Mouse (Mus musculus): Measurements from ENCODE around the gene Nol11. TPM values are rescaled to one million over a fixed set of nuclear protein-coding genes. Genes with fewer than 3 reads are reported as not detected.

Gene Nol11
- total RNA-seq (2021) = 10 to 100 TPM; 18.3 to 18.6 TPM
- 8.2 and 13.9 TPM in 2 replicates for polyA plus RNA-seq (2012; rRNA removed)
- long read RNA-seq, transcript Nol11-201 (18 exons, 3,158 nt) = major isoform, 40 of 41 reads
- long read RNA-seq, partial matches to known transcripts = 1 of 41 reads
- long read RNA-seq, other reads (novel, unspliced or antisense) = 0 of 41 reads

DNA sequence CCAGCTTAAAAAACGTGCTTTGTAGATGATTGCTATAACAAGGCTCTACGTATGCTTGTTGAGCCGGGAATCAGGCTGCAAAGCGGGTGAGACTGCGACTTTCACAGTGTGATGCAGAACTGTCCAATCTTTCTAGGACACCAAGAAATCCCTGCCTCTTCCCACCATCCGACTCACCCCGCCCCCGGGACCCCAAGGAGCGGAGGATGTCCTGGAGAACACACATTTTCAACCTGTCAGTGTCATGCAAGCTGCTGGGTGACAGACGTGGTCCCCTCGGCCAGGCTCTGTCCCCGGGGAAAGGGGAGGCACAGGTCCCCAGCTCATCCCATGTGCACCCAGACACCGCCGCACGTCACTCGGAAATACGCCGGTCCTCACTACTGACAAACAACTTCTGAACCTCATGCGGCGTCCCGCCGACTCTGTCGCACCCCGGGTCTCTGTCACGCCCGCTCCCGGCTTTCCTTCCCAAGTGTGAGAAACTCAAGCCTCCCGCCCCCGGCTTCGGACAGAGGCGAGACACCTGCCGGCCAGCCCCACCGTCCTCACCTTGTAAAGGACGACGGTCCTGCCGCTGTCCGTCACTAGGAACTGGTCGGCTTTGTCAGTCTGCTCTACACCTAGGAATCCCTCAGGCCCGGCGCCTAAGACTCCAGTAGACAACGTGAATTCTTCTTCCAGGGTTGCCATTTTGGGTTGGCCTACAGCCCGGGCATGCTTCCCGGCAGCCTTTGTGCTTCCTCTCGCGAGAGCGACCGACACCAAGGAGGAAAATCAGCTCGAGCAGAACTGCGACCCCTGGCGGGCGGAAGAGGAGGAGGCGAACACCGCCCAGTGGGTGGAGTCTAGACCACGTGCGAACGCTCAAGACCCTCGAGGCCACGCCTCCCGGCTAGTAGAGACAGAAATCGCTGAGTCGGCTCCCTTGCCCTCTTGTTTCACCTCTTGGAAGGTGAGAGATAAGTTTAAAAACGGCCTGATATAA lies at the start of gene Nol11:
Gene Nol11 (minus strand): TSS at position 817 of the 988 bp plus-strand sequence.
- peak within 1 kb of the TSS; percentile 86 for H3K27ac ChIP-seq
- no peaks in the 10 kb centered on the region for H3K27me3 ChIP-seq (ENCODE audit: control insufficient read depth, insufficient read depth, low read length)
- intact Hi-C loops (cut with DNase I) = no loop called here
- H3K36me3 ChIP-seq (ENCODE audit: control insufficient read depth, insufficient read depth, low read length) = peaks cover 2% of the 10 kb centered on the region; the same call in 1 of the 2 replicates
- peak within 1 kb of the TSS; percentile 77 for H3K4me3 ChIP-seq
- under 1% methylated on average over 62 of the region's 62 CpGs for WGBS
- H3K9ac ChIP-seq (ENCODE audit: low read depth, low read length) = peak within 1 kb of the TSS; percentile 66
- peaks cover 2% of the 10 kb centered on the region for H3K4me1 ChIP-seq (ENCODE audit: control insufficient read depth, insufficient read depth, low read length)
- no peaks in the 10 kb centered on the region; the same call in none of the 2 replicates for H3K79me2 ChIP-seq (replicated peaks; ENCODE audit: control insufficient read depth, insufficient read depth, low read length)
- peak; percentile 84 for TF ChIP-seq EP300 (IDR thresholded peaks at IDR 0.05; ENCODE audit: insufficient read depth, low read depth, low read length)
- TF ChIP-seq CTCF (IDR thresholded peaks at IDR 0.05) = peak; percentile 98; the same call in 1 of the 2 replicates
- peak; percentile 80 for TF ChIP-seq POLR2A (IDR thresholded peaks at IDR 0.05; ENCODE audit: insufficient read depth, low read depth, low read length)
- DNase-seq = peak; percentile 98

- no peak overlapping the region for H3K9ac ChIP-seq (ENCODE audit: low read depth, low read length)
- peaks cover 12% of the 10 kb centered on the region for H3K36me3 ChIP-seq (ENCODE audit: control insufficient read depth, insufficient read depth, low read length)
- intact Hi-C loops (cut with DNase I) = no loop called here
- H3K27ac ChIP-seq = no peak overlapping the region
- no peaks in the 10 kb centered on the region for H3K27me3 ChIP-seq (ENCODE audit: control insufficient read depth, insufficient read depth, low read length)
- TF ChIP-seq POLR2A (IDR thresholded peaks at IDR 0.05; ENCODE audit: insufficient read depth, low read depth, low read length) (no peak), EP300 (IDR thresholded peaks at IDR 0.05; ENCODE audit: insufficient read depth, low read depth, low read length) (no peak), CTCF (IDR thresholded peaks at IDR 0.05) (no peak)
- no peaks in the 10 kb centered on the region for H3K79me2 ChIP-seq (replicated peaks; ENCODE audit: control insufficient read depth, insufficient read depth, low read length)
- WGBS = 84% methylated on average over 6 of the region's 6 CpGs
- no peak overlapping the region for H3K4me3 ChIP-seq
- H3K4me1 ChIP-seq (ENCODE audit: control insufficient read depth, insufficient read depth, low read length) = peaks cover 6% of the 10 kb centered on the region
- no peak for DNase-seq
Observed at GRCm38 (mm10) chr11:107238506-107238905, 49.3 kb upstream of the Nol11 start.

DNA sequence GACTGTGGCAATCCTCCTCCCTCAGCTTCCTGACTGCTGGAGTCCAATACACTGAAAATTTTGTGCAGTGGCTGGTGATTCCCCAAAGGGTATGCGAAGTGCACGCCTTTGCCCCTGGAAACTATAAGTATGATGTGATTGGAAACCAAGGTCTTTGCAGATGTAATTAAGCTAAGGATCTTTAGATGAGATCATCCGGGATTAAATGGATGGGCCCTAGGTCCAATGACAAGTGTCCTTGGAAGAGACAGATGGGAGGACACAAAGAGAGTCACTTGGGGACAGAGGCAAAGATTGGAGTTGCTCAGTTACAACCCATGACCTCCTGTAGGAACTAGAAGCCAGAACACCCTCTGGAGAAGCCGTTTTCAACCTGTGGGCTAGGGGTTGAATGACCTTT lies 48.4 kb upstream of the Nol11 start:
- DNase-seq = no peak
- H3K79me2 ChIP-seq (replicated peaks; ENCODE audit: control insufficient read depth, insufficient read depth, low read length) = no peaks in the 10 kb centered on the region
- H3K4me3 ChIP-seq = no peak overlapping the region
- H3K36me3 ChIP-seq (ENCODE audit: control insufficient read depth, insufficient read depth, low read length) = peaks cover 12% of the 10 kb centered on the region
- WGBS = 90% methylated on average over 4 of the region's 4 CpGs
- intact Hi-C loops (cut with DNase I) = no loop called here
- no peak overlapping the region for H3K27ac ChIP-seq
- no peak overlapping the region for H3K9ac ChIP-seq (ENCODE audit: low read depth, low read length)
- H3K4me1 ChIP-seq (ENCODE audit: control insufficient read depth, insufficient read depth, low read length) = peaks cover 6% of the 10 kb centered on the region
- no peak for TF ChIP-seq EP300 (IDR thresholded peaks at IDR 0.05; ENCODE audit: insufficient read depth, low read depth, low read length)
- no peaks in the 10 kb centered on the region for H3K27me3 ChIP-seq (ENCODE audit: control insufficient read depth, insufficient read depth, low read length)

- DNase-seq = no peak
- Histone ChIP-seq H3K27me3 (ENCODE audit: control insufficient read depth, insufficient read depth, low read length) (no peaks in the 10 kb centered on the region), H3K79me2 (replicated peaks; ENCODE audit: control insufficient read depth, insufficient read depth, low read length) (no peaks in the 10 kb centered on the region), H3K36me3 (ENCODE audit: control insufficient read depth, insufficient read depth, low read length) (peaks cover 6% of the 10 kb centered on the region), H3K27ac (peak overlapping the region; percentile 52), H3K4me1 (ENCODE audit: control insufficient read depth, insufficient read depth, low read length) (peaks cover 4% of the 10 kb centered on the region), H3K4me3 (no peak overlapping the region), H3K9ac (ENCODE audit: low read depth, low read length) (no peak overlapping the region)
- TF ChIP-seq POLR2A (IDR thresholded peaks at IDR 0.05; ENCODE audit: insufficient read depth, low read depth, low read length) (no peak), EP300 (IDR thresholded peaks at IDR 0.05; ENCODE audit: insufficient read depth, low read depth, low read length) (0 out of 2 replicates have a peak, but pooled peaks have one; percentile 15)
- WGBS = 78% methylated on average over 5 of the region's 5 CpGs
- intact Hi-C loops (cut with DNase I) = no loop called here
Observed at GRCm38 (mm10) chr11:107233252-107233890, 44.2 kb upstream of the Nol11 start.

GRCm38 (mm10) chr11:107230128-107230527 lies 40.9 kb upstream of the Nol11 start:
- Histone ChIP-seq H3K9ac (ENCODE audit: low read depth, low read length) (no peak overlapping the region), H3K27ac (no peak overlapping the region), H3K27me3 (ENCODE audit: control insufficient read depth, insufficient read depth, low read length) (no peaks in the 10 kb centered on the region), H3K4me1 (ENCODE audit: control insufficient read depth, insufficient read depth, low read length) (peaks cover 5% of the 10 kb centered on the region), H3K36me3 (ENCODE audit: control insufficient read depth, insufficient read depth, low read length) (0 out of 2 replicates have a peak, but pooled peaks cover 2% of the 10 kb centered on the region), H3K79me2 (replicated peaks; ENCODE audit: control insufficient read depth, insufficient read depth, low read length) (no peaks in the 10 kb centered on the region), H3K4me3 (no peak overlapping the region)
- intact Hi-C loops (cut with DNase I) = no loop called here
- 92% methylated on average over 10 of the region's 10 CpGs for WGBS
- TF ChIP-seq POLR2A (IDR thresholded peaks at IDR 0.05; ENCODE audit: insufficient read depth, low read depth, low read length) (no peak), CTCF (IDR thresholded peaks at IDR 0.05) (no peak), EP300 (IDR thresholded peaks at IDR 0.05; ENCODE audit: insufficient read depth, low read depth, low read length) (no peak)
- DNase-seq = no peak
